Mouse (Mus musculus) neural tube, embryonic 10.5 days (tissue): ENCODE data around the gene Rps6ka2.
A peak's percentile ranks its signal among the peaks of the same experiment; 100 is the strongest.

Source experiments
- DNase-seq: peaks from one replicate; pipeline ENCODE4 v3.0.0-alpha.2; 2017; ENCODE audit warnings: low spot score; ENCODE audit errors: extremely low spot score

Rps6ka2 gene

GRCm38 (mm10) chr17:7219044-7219718 lies 49.3 kb downstream of the Rps6ka2 start:
- no peak for DNase-seq

- no peak for DNase-seq
These were observed 51.4 kb downstream of the Rps6ka2 start for GRCm38 (mm10) chr17:7221310-7221709.

GRCm38 (mm10) chr17:7222198-7222597 lies 52.3 kb downstream of the Rps6ka2 start:
- DNase-seq: no peak

- no peak for DNase-seq
These were observed 58.6 kb downstream of the Rps6ka2 start for GRCm38 (mm10) chr17:7228545-7228944.

GRCm38 (mm10) chr17:7231312-7231711 lies 61.4 kb downstream of the Rps6ka2 start:
- no peak for DNase-seq

- no peak for DNase-seq
These were observed 61.9 kb downstream of the Rps6ka2 start for GRCm38 (mm10) chr17:7231790-7232189.

GRCm38 (mm10) chr17:7232400-7232799 lies 62.5 kb downstream of the Rps6ka2 start:
- no peak for DNase-seq

- DNase-seq: no peak
These were observed 63.3 kb downstream of the Rps6ka2 start for GRCm38 (mm10) chr17:7233197-7233596.

- DNase-seq: no peak
These were observed 67.8 kb downstream of the Rps6ka2 start for GRCm38 (mm10) chr17:7237706-7238105.

- DNase-seq: no peak
These were observed 68.9 kb downstream of the Rps6ka2 start for GRCm38 (mm10) chr17:7238766-7239165.

- DNase-seq: no peak
These were observed 70.6 kb downstream of the Rps6ka2 start for GRCm38 (mm10) chr17:7240526-7240925.

GRCm38 (mm10) chr17:7245078-7245477 lies 75.2 kb downstream of the Rps6ka2 start:
- no peak for DNase-seq

- no peak for DNase-seq
These were observed 77.1 kb downstream of the Rps6ka2 start for GRCm38 (mm10) chr17:7246893-7247556.

GRCm38 (mm10) chr17:7250373-7250772 lies 80.5 kb downstream of the Rps6ka2 start:
- DNase-seq: no peak

- no peak for DNase-seq
These were observed 87.3 kb downstream of the Rps6ka2 start for GRCm38 (mm10) chr17:7257208-7257607.

- no peak for DNase-seq
These were observed 88.9 kb downstream of the Rps6ka2 start for GRCm38 (mm10) chr17:7258748-7259359.

GRCm38 (mm10) chr17:7260360-7260759 lies 90.4 kb downstream of the Rps6ka2 start:
- DNase-seq: no peak

GRCm38 (mm10) chr17:7262056-7262455 lies 92.1 kb downstream of the Rps6ka2 start:
- DNase-seq: peak; percentile 32

GRCm38 (mm10) chr17:7262620-7263019 lies 92.7 kb downstream of the Rps6ka2 start:
- DNase-seq: no peak

GRCm38 (mm10) chr17:7264610-7265009 lies 94.7 kb downstream of the Rps6ka2 start:
- DNase-seq: no peak

- DNase-seq: no peak
These were observed 95.4 kb downstream of the Rps6ka2 start for GRCm38 (mm10) chr17:7265291-7265690.

GRCm38 (mm10) chr17:7265705-7266368 lies 95.9 kb downstream of the Rps6ka2 start:
- DNase-seq: no peak
